Mouse (Mus musculus) thymus, postnatal 14 days (tissue): ENCODE results near the gene Fam124a.
"Not testable (repeated sequence)": the region's sequence is repeated elsewhere in the genome, so short reads cannot be mapped to it uniquely, and the experiment has no call there.

Experiments used
- DNase-seq: peaks from one replicate; pipeline ENCODE4 v3.0.0; 2021

Fam124a gene

GRCm38 (mm10) chr14:62555309-62555829 is at the start of gene Fam124a:
TSS of gene Fam124a (plus strand) at chr14:62555737.
- DNase-seq, result peak; percentile 66

- DNase-seq, result no peak
These were observed 49.3 kb upstream of the Fam124a start for GRCm38 (mm10) chr14:62506261-62506660.

GRCm38 (mm10) chr14:62509350-62509749 is 46.2 kb upstream of the Fam124a start:
- DNase-seq, result no peak

- no peak for DNase-seq
These were observed 42.7 kb upstream of the Fam124a start for GRCm38 (mm10) chr14:62512845-62513244.

GRCm38 (mm10) chr14:62530951-62531350 is 24.6 kb upstream of the Fam124a start:
- DNase-seq, result no peak

GRCm38 (mm10) chr14:62536127-62536526 is 19.4 kb upstream of the Fam124a start:
- DNase-seq, result no peak

- DNase-seq, result no peak
These were observed 18.5 kb upstream of the Fam124a start for GRCm38 (mm10) chr14:62536988-62537387.

GRCm38 (mm10) chr14:62539834-62540233 is 15.7 kb upstream of the Fam124a start:
- DNase-seq, result no peak

- DNase-seq, result no peak
These were observed 13.8 kb upstream of the Fam124a start for GRCm38 (mm10) chr14:62541751-62542150.

- no peak for DNase-seq
These were observed 9.2 kb upstream of the Fam124a start for GRCm38 (mm10) chr14:62546296-62546695.

- DNase-seq, result no peak
These were observed 8.8 kb upstream of the Fam124a start for GRCm38 (mm10) chr14:62546746-62547145.

GRCm38 (mm10) chr14:62550121-62550520 is 5.4 kb upstream of the Fam124a start:
- no peak for DNase-seq

GRCm38 (mm10) chr14:62552771-62553170 is 2.8 kb upstream of the Fam124a start:
- no peak for DNase-seq

GRCm38 (mm10) chr14:62553786-62554185 is 1.8 kb upstream of the Fam124a start:
- no peak for DNase-seq

- no peak for DNase-seq
These were observed 588 bp downstream of the Fam124a start for GRCm38 (mm10) chr14:62555840-62556810.

GRCm38 (mm10) chr14:62557111-62557510 is 1.6 kb downstream of the Fam124a start:
- no peak for DNase-seq

- no peak for DNase-seq
These were observed 6.6 kb downstream of the Fam124a start for GRCm38 (mm10) chr14:62561875-62562748.

GRCm38 (mm10) chr14:62563679-62564078 is 8.1 kb downstream of the Fam124a start:
- DNase-seq, result no peak

GRCm38 (mm10) chr14:62566821-62567220 is 11.3 kb downstream of the Fam124a start, which contains the start of gene Gm4131:
TSS of gene Gm4131 (minus strand) at chr14:62566921.
- DNase-seq, result not testable (repeated sequence)

- no peak for DNase-seq
These were observed 13.9 kb downstream of the Fam124a start for GRCm38 (mm10) chr14:62569463-62569862.

GRCm38 (mm10) chr14:62570299-62570698 is 14.8 kb downstream of the Fam124a start:
- DNase-seq, result no peak

- DNase-seq, result no peak
These were observed 17.9 kb downstream of the Fam124a start for GRCm38 (mm10) chr14:62573454-62573853.

- DNase-seq, result no peak
These were observed 19.4 kb downstream of the Fam124a start for GRCm38 (mm10) chr14:62574906-62575305.
